Mouse (Mus musculus): ENCODE data around the gene Apmap. TPM values are rescaled to one million over a fixed set of nuclear protein-coding genes. Genes with fewer than 3 reads are reported as not detected.

Gene Apmap
- polyA plus RNA-seq, 1 experiment from 2014 or later, result 36.1 TPM

GRCm38 (mm10) chr2:150643726-150644415 lies 35.5 kb upstream of the Apmap start:
- Histone ChIP-seq H3K4me3 (no peak overlapping the region), H3K27me3 (no peaks in the 10 kb centered on the region), H3K9me3 (replicated peaks) (no peaks in the 10 kb centered on the region), H3K4me1 (peaks cover 14% of the 10 kb centered on the region), H3K36me3 (0 out of 2 replicates have a peak, but pooled peaks cover 3% of the 10 kb centered on the region), H3K4me2 (replicated peaks) (no peak overlapping the region), H3K9ac (no peak overlapping the region), H3K27ac (peak overlapping the region; percentile 82)
- peak; percentile 99 for ATAC-seq (ENCODE audit: low FRiP score)
- WGBS, result 33% methylated on average over 8 of the region's 8 CpGs

- no peak overlapping the region for H3K4me2 ChIP-seq (replicated peaks)
- 79% methylated on average over 1 of the region's 1 CpGs for WGBS
- H3K4me1 ChIP-seq, result peaks cover 16% of the 10 kb centered on the region
- H3K27me3 ChIP-seq, result no peaks in the 10 kb centered on the region
- H3K27ac ChIP-seq, result peak overlapping the region; percentile 82
- 0 out of 2 replicates have a peak, but pooled peaks cover 3% of the 10 kb centered on the region for H3K36me3 ChIP-seq
- H3K4me3 ChIP-seq, result no peak overlapping the region
- H3K9ac ChIP-seq, result no peak overlapping the region
- H3K9me3 ChIP-seq (replicated peaks), result no peaks in the 10 kb centered on the region
- ATAC-seq (ENCODE audit: low FRiP score), result no peak
Observed at GRCm38 (mm10) chr2:150643166-150643565, 34.8 kb upstream of the Apmap start.

GRCm38 (mm10) chr2:150638370-150638733 lies 30.0 kb upstream of the Apmap start:
- Histone ChIP-seq H3K9ac (no peak overlapping the region), H3K4me2 (replicated peaks) (no peak overlapping the region), H3K4me3 (no peak overlapping the region), H3K9me3 (replicated peaks) (no peaks in the 10 kb centered on the region), H3K27me3 (no peaks in the 10 kb centered on the region), H3K27ac (peak overlapping the region; percentile 6; the same call in 1 of the 2 replicates), H3K36me3 (peaks cover 25% of the 10 kb centered on the region), H3K4me1 (peaks cover 22% of the 10 kb centered on the region)
- no peak for ATAC-seq (ENCODE audit: low FRiP score)
- 27% methylated on average over 2 of the region's 2 CpGs for WGBS

GRCm38 (mm10) chr2:150637702-150638369 lies 29.5 kb upstream of the Apmap start:
- Histone ChIP-seq H3K27ac (peak overlapping the region; percentile 64), H3K9me3 (replicated peaks) (no peaks in the 10 kb centered on the region), H3K36me3 (peaks cover 28% of the 10 kb centered on the region), H3K27me3 (no peaks in the 10 kb centered on the region), H3K4me3 (no peak overlapping the region), H3K9ac (no peak overlapping the region), H3K4me2 (replicated peaks) (no peak overlapping the region), H3K4me1 (peaks cover 22% of the 10 kb centered on the region)
- 41% methylated on average over 6 of the region's 6 CpGs for WGBS
- peak; percentile 81 for ATAC-seq (ENCODE audit: low FRiP score)

- ATAC-seq (ENCODE audit: low FRiP score), result no peak
- H3K4me2 ChIP-seq (replicated peaks), result no peak overlapping the region
- H3K9me3 ChIP-seq (replicated peaks), result no peaks in the 10 kb centered on the region
- H3K9ac ChIP-seq, result no peak overlapping the region
- no peak overlapping the region for H3K27ac ChIP-seq
- peaks cover 28% of the 10 kb centered on the region for H3K36me3 ChIP-seq
- WGBS, result 76% methylated on average over 3 of the region's 3 CpGs
- H3K4me3 ChIP-seq, result no peak overlapping the region
- no peaks in the 10 kb centered on the region for H3K27me3 ChIP-seq
- H3K4me1 ChIP-seq, result peaks cover 18% of the 10 kb centered on the region
Observed at GRCm38 (mm10) chr2:150635877-150636446, 27.6 kb upstream of the Apmap start.

- Histone ChIP-seq H3K4me1 (no peaks in the 10 kb centered on the region), H3K27ac (no peak overlapping the region), H3K36me3 (peaks cover 47% of the 10 kb centered on the region), H3K27me3 (no peaks in the 10 kb centered on the region), H3K9ac (no peak overlapping the region), H3K4me2 (replicated peaks) (no peak overlapping the region), H3K9me3 (replicated peaks) (no peaks in the 10 kb centered on the region), H3K4me3 (no peak overlapping the region)
- WGBS, result 91% methylated on average over 4 of the region's 4 CpGs
- no peak for ATAC-seq (ENCODE audit: low FRiP score)
Observed at GRCm38 (mm10) chr2:150629255-150629654, 20.9 kb upstream of the Apmap start.

- Histone ChIP-seq H3K27ac (no peak overlapping the region), H3K4me1 (no peaks in the 10 kb centered on the region), H3K9ac (no peak overlapping the region), H3K4me2 (replicated peaks) (no peak overlapping the region), H3K9me3 (replicated peaks) (no peaks in the 10 kb centered on the region), H3K36me3 (peaks cover 55% of the 10 kb centered on the region), H3K27me3 (no peaks in the 10 kb centered on the region), H3K4me3 (no peak overlapping the region)
- ATAC-seq (ENCODE audit: low FRiP score), result no peak
- WGBS, result 64% methylated on average over 6 of the region's 6 CpGs
Observed at GRCm38 (mm10) chr2:150627140-150627539, 18.8 kb upstream of the Apmap start.

- peaks cover 67% of the 10 kb centered on the region for H3K36me3 ChIP-seq
- H3K4me1 ChIP-seq, result no peaks in the 10 kb centered on the region
- no peak overlapping the region for H3K4me3 ChIP-seq
- no peaks in the 10 kb centered on the region for H3K27me3 ChIP-seq
- peak; percentile 26; the same call in 1 of the 2 replicates for ATAC-seq (ENCODE audit: low FRiP score)
- H3K27ac ChIP-seq, result no peak overlapping the region
- no peak overlapping the region for H3K4me2 ChIP-seq (replicated peaks)
- no peaks in the 10 kb centered on the region for H3K9me3 ChIP-seq (replicated peaks)
- no peak overlapping the region for H3K9ac ChIP-seq
- 88% methylated on average over 8 of the region's 8 CpGs for WGBS
Observed at GRCm38 (mm10) chr2:150624926-150625325, 16.6 kb upstream of the Apmap start.

- no peaks in the 10 kb centered on the region for H3K9me3 ChIP-seq (replicated peaks)
- H3K27me3 ChIP-seq, result no peaks in the 10 kb centered on the region
- H3K4me2 ChIP-seq (replicated peaks), result no peak overlapping the region
- no peaks in the 10 kb centered on the region for H3K4me1 ChIP-seq
- no peak overlapping the region for H3K4me3 ChIP-seq
- no peak overlapping the region for H3K9ac ChIP-seq
- ATAC-seq (ENCODE audit: low FRiP score), result no peak
- H3K36me3 ChIP-seq, result peaks cover 73% of the 10 kb centered on the region
- WGBS, result 92% methylated on average over 3 of the region's 3 CpGs
- no peak overlapping the region for H3K27ac ChIP-seq
Observed at GRCm38 (mm10) chr2:150623957-150624356, 15.6 kb upstream of the Apmap start.

GRCm38 (mm10) chr2:150621698-150622097 lies 13.3 kb upstream of the Apmap start:
- WGBS, result 72% methylated on average over 3 of the region's 3 CpGs
- peaks cover 64% of the 10 kb centered on the region for H3K36me3 ChIP-seq

GRCm38 (mm10) chr2:150610097-150610496 lies 1.7 kb upstream of the Apmap start:
- Histone ChIP-seq H3K4me3 (no peak overlapping the region), H3K9me3 (replicated peaks) (no peaks in the 10 kb centered on the region), H3K9ac (no peak overlapping the region), H3K4me2 (replicated peaks) (no peak overlapping the region), H3K27me3 (0 out of 2 replicates have a peak, but pooled peaks cover 5% of the 10 kb centered on the region), H3K36me3 (no peaks in the 10 kb centered on the region), H3K4me1 (peaks cover 12% of the 10 kb centered on the region), H3K27ac (no peak overlapping the region)
- no peak for ATAC-seq (ENCODE audit: low FRiP score)
- 81% methylated on average over 3 of the region's 3 CpGs for WGBS

More at GRCm38 (mm10) chr2:150621698-150622097, 13.3 kb upstream of the Apmap start:
- H3K27me3 ChIP-seq, result no peaks in the 10 kb centered on the region
- no peak overlapping the region for H3K27ac ChIP-seq
- no peak overlapping the region for H3K4me2 ChIP-seq (replicated peaks)
- no peaks in the 10 kb centered on the region for H3K4me1 ChIP-seq
- no peak overlapping the region for H3K9ac ChIP-seq
- ATAC-seq (ENCODE audit: low FRiP score), result no peak
- H3K4me3 ChIP-seq, result no peak overlapping the region
- H3K9me3 ChIP-seq (replicated peaks), result no peaks in the 10 kb centered on the region

GRCm38 (mm10) chr2:150608872-150609560 lies 649 bp upstream of the Apmap start:
- Histone ChIP-seq H3K27ac (no peak overlapping the region), H3K9me3 (replicated peaks) (no peaks in the 10 kb centered on the region), H3K4me3 (peak overlapping the region; percentile 86), H3K27me3 (0 out of 2 replicates have a peak, but pooled peaks cover 5% of the 10 kb centered on the region), H3K36me3 (no peaks in the 10 kb centered on the region), H3K4me1 (peaks cover 12% of the 10 kb centered on the region), H3K4me2 (replicated peaks) (peak overlapping the region; percentile 80), H3K9ac (peak overlapping the region; percentile 41; the same call in 1 of the 2 replicates)
- under 1% methylated on average over 10 of the region's 10 CpGs for WGBS
- ATAC-seq (ENCODE audit: low FRiP score), result peak; percentile 73

Measured in hindbrain, embryonic 12.5 days (tissue).